Mouse (Mus musculus): Measurements from ENCODE around the gene Klhl18. TPM values are rescaled to one million over a fixed set of nuclear protein-coding genes. Genes with fewer than 3 reads are reported as not detected.
"Not testable (repeated sequence)": the region's sequence is repeated elsewhere in the genome, so short reads cannot be mapped to it uniquely, and the experiment has no call there.

The Klhl18 gene
- total RNA-seq, 2 experiments from 2014 or later = 23.3 to 24.8 TPM

DNA sequence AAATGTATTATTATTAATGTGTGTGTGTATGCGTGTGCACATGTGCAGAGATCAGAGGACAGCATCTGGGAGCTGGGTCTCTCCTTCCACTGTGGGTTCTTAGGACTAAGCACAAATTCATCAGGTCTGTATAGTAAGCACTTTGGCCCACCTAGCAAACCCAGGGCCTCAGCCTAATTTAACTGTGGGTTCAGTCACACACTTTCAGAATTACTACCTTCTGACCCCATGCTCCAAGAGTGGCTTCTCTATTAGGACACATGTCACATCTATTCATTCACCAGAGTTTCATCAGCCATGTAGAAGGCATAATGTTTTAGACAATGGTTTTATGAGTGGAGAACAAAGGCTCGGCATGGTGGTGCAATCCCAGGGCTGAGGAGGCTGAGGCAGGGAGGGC lies 43.4 kb downstream of the Klhl18 start:
- no peak for DNase-seq (ENCODE audit: low spot score in 2 of 2)

DNA sequence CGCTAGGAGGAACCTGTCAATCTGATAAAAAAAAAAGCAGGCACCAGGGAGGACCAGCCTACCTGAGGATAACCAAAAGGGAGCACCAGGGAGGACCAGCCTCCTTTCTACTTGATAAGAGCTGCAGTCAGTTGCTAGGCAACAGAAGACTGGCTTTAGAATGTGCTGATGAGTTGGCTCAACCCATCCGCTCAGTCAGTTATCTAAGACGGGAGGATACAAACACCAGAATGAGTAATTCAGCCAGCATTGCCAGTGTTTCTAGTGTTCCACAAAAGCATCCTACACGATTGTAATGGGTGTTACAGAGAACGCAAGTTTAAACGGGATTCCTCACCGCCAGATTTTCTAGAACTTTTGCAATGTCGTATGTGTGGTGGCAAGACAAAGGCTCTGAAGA lies 45.3 kb downstream of the Klhl18 start:
- peak in 1 of 2 experiments; percentile 63 for DNase-seq (ENCODE audit: low spot score in 2 of 2)

DNA sequence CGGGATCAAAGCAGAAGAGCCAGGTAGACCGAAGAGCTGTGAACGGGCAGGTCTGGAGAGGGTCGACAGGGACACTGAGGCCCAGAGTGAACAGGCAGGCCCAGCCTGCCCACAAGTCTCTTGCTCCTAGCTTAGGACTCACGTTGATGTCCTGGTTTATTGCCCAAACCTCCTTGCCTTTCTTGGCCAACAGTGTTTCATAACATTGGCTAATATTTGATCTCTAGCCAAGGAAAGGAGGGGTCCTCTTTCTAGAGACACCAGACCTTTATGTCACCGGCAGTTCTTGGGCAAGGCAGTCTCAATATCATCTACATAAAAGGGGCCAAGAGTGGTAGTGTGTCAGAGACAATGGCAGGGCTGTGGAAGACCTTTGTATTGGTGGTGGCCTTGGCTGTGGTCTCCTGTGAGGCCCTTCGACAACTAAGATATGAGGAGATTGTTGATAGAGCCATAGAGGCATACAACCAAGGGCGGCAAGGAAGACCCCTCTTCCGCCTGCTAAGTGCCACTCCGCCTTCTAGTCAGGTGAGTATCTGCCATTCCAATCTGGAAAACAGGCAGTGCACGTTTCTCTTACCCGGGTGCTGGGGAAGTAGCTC lies 56.9 kb downstream of the Klhl18 start, which contains the start of gene Ngp:
Ngp (plus strand) TSS at position 237 of the 602 bp plus-strand sequence.
- no peak for DNase-seq (ENCODE audit: low spot score in 2 of 2)

DNA sequence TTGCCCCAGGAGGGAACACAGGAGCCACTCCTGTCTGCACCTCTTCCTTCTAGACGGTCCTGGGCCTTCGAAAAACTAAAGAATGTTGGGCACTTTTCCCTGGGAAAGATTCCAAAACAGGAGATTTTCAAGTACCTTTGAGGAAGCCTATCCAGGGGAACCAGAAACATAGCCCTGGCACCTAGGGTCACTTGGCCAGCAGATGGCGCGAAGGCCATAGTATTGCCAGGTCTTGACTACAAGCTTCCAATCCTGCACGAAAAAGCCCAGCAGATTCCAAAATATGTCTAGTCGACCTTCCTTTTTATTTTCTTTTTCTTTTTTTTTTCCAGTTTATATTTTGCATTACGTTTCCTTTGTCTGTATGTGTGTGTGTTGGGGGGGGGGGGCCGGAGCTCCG lies 62.7 kb downstream of the Klhl18 start:
- no peak for DNase-seq (ENCODE audit: low spot score in 2 of 2)

DNA sequence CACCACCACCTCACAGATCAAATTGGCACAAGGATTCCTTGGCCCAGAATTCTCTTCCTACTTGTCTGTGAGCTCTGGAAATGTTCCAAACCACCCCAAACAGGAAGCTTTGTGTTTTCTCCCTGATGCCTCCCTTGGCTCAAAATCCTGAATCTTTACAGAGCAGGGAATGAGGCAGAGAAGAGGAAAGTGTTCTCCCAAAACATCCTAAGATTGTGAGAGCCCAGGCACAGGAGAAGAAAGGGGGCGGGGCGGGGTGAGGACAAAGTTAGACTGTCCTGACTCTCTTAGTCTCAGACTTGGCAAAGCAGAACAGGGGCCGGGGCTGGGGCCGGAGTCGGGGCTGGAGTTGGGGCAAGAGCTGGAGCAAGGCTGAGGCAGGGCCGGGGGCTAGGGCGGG lies 63.6 kb downstream of the Klhl18 start:
- no peak for DNase-seq (ENCODE audit: low spot score in 2 of 2)

DNA sequence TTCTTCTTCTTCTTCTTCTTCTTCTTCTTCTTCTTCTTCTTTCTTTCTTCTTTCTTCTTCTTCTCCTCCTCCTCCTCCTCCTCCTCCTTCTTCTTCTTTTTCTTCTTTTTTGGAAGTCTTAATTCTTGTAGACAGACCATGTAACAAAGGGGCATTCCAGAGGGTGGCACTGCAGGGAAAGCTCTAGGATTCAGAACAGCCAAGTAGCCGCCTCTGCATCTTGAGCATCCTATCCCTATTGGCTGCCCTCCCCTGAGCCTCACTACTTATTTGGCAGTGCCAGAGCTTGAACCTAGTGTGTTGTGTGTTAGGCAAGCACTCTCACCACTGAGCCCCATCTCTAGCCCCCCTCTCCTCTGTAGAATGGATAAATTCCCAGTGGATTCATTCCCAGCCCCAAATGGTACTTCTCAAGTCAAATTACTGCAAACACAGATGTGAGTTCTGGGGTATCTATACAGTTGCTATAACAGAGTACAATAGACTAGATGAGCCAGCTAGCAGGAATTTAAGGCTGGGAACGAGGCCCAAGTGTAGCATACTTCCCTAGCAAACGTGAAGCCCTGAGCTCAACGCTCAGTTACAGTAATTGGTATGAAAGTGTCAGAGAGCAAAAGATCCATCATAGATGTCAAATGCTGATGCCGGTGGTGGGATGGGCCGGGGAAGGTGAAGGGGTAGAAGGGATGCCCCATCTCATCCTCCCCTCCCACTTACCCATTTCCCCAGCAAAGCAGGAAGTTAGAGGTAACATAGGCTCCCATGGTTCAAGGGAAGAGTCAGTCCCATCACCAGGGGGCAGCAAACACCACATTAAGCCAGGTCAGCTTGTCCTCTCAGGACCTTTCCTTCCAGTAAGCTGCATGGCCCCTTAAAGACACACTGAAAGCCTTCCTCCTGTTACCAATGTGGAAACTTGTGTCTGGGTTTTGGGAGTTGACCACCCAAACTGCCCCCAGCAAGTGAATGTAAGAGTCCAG lies 65.3 kb downstream of the Klhl18 start:
- peak; percentile 74 to 82 for DNase-seq (ENCODE audit: low spot score in 2 of 2)

DNA sequence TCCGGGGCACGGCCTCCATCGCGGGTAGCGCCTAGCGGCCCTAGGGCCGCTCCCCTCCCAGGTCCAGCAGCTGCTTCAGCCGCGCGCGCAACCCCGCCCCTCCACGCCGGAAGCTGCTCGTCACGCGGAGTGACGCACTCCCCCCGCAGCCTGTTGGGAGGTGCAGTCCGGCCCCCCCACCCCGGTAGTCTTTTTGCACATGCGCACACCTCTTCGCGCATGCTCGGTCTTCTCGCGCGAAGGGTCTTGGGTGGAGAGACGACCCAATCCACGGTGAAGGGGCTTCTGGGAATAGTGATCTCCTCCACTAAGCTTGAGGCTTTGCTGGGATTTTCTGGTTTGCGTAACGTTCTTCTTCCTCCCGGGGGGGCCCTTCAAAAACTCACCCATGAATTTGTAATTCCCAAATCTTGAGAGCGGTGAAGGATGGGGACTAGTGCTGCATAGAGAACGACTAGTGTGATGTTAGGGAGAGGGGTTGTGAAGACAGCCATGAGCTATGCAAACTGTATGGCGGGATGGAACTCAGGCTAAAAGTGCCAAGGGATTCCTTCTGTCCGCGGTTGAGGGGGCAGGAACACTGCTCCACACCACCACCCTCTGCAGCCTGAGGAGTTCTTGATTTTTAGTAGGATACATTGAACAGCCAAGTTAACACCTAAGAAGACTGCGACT lies 68.3 kb downstream of the Klhl18 start, which contains the start of gene Ptpn23:
Ptpn23 (minus strand) TSS at position 115 of the 675 bp plus-strand sequence.
- peak; percentile 89 to 97 for DNase-seq (ENCODE audit: low spot score in 2 of 2)

DNA sequence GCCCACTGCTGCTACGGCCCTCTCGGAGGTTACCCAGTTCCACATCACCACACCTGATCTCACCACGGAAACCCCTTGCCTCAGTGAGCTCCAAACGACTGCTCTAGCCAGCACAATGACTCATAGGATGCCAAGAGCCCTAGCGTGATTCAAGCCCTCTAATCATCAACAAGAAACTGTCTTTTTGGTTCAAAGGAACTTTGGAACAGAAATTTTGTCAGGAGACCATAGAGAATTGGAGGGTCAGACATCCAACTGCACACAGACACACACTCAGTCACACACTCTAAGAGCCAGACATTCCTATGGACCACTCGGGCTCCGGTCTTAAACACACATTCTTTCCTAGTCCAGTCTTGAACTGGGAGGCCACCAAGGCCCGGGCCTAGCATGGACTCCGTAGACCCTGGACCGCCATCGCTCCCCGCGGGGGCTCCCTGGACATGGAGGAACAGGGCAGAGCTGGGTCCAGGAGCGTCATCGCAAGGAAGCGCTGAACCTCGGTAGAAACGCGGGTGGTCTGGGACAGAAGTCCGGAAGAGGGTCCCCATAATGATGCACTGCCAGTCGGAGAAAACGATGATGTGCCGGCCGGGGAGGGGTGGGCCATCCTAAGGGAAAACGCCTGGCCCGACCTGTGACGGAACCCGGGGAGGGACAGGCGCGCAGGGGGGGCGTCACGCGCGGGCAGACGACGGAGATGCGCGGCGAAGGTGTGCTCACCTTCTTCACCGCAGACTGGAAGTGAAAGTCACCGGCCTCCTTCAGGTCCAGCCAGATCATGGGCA lies 69.0 kb downstream of the Klhl18 start:
- peak; percentile 30 to 39 for DNase-seq (ENCODE audit: low spot score in 2 of 2)

DNA sequence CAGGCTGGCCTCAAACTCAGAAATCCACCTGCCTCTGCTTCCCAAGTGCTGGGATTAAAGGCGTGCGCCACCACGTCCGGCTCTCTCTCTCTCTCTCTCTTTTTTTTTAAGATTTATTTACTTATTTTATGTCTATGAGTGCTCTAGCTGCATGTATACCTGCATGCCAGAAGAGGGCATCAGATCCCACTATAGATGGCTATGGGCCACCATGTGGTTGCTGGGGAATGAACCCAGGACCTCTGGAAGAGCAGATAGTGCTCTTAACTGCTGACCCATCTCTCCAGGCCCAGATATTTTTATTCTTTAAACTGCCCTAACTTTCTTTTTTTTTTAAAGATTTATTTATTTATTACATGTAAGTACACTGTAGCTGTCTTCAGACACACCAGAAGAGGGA lies 73.3 kb downstream of the Klhl18 start:
- not testable (repeated sequence) for DNase-seq (ENCODE audit: low spot score in 2 of 2)

DNA sequence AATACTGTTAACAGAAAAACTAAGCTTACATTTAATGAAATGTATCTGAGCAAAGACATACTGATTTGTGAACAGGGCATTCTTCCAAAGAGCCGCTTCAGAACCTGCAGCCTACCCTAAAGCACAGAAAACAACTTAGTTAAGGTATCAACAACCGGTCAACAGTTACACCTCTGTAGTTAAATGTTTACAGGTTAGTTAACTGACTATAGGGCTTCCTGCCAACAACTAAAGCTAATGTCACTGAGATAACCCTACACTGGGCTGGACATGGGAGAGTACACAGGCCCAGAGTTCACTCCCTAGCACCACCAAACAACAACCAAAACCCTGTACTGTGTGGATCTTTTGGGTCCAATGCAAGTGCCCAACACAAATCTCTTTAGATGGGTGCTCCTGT lies 73.8 kb downstream of the Klhl18 start:
- no peak for DNase-seq (ENCODE audit: low spot score in 2 of 2)

DNA sequence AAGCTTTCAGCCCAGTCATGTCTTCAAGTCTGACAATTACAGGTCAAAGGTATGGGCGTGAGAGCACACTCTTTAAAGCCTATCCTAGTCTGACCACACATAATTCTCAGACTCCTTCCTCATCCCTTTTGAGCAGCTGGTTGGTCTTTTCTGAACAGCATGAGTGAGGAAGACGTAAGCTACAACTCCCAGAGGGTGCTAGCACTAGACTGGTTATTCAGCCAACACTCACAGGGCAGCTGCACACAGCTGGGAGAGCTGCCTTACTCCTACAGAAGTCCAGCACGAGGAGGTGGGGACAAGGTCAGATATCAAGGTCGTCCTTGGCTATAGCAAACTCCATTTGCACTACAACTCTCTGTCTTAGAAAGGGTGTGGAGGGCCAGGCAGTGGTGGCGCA lies 75.8 kb downstream of the Klhl18 start:
- no peak for DNase-seq (ENCODE audit: low spot score in 2 of 2)

DNA sequence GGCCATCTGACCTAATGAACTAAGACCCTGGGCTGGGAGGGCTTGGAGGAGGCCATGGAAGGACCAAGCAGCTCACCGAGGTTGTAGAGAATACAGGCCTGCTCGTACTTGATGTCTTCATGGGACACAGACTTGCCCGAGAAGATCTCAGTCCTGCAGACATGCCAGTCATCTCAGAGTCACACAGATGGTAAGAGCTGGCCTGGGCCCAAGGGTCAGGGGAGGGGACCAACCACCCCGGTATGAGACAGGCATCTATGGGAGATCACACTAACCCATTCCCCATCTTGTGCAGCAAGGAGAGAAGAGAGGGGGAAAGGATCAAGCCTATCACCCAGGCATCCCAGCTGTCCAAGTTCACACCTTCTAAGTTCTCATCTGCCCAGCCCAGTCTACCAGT lies 83.2 kb downstream of the Klhl18 start:
- DNase-seq (ENCODE audit: low spot score in 2 of 2) = no peak

DNA sequence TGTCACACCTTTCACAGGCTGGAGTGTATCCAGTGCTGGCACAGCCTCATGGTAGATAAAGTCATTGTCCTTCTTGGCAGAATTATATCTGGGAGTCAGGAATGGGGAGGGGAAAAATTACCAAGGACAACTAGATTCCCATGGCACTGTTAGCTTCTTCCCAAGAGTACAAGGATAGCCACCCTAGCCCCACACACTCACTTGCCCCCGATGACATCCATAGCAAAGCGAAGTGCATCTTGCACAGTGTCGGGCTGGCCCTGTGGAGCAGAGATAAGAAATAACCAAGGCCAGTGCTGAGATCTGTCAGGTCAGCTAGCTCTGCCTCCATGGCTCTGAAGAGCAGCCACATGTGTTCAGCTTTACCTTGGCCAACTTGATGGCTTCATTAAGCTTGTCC lies 85.7 kb downstream of the Klhl18 start:
- no peak for DNase-seq (ENCODE audit: low spot score in 2 of 2)

DNA sequence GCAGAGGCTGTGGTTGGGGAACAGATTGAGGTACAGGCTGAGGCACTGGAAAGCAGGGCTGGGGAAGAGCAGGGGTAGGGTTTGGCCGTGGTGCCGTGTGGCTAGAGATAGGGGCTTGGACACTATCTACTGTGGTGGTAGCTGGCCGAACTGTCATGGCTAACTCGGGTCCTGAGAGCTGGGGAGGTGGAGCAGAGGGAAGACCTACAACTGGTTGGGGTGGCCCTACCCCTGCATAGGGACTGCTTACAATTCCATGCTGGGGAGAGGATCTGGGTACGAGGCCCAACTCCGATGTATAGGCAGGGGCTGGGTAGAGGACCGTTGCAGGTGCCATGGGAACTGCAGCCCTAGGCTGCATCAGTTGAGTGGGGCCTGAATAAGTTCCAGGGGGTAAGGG lies 88.5 kb downstream of the Klhl18 start:
- DNase-seq (ENCODE audit: low spot score in 2 of 2) = no peak

DNA sequence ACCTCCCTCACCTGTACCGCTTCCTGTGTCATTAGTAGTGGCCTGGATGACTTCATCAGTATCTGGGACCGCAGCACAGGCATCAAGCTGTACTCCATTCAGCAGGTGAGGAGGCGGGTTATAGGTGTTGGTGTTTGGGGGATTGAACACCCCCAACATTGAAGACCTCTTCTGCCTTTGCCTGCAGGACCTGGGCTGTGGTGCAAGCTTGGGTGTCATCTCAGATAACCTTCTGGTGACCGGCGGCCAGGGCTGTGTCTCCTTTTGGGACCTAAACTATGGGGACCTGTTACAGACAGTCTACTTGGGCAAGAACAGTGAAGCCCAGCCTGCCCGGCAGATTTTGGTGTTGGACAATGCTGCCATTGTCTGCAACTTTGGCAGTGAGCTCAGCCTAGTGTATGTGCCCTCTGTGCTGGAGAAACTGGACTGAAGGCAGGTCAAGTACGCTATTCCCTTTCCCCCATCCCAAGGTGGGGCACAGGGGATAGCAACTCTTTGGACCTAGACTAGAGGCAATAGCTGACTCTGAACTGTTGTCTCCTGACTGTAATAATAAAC lies 92.0 kb downstream of the Klhl18 start:
- DNase-seq (ENCODE audit: low spot score in 2 of 2) = no peak

DNA sequence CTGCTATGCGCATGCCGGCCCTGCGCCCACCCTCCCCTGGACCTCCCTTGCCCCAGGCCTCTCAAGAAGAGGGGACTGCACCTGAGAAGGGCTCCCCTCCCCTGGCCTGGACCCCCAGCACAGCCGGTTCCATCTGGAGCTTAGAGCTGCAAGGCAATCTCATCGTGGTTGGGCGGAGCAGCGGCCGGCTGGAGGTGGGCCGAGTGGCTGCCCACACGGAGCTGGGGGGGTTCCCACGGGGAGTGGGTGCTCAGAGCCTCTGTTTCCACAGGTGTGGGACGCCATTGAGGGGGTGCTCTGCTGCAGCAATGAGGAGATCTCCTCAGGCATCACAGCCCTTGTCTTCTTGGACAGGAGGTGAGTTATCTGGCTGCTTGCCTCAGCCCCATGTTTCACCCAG lies 95.2 kb downstream of the Klhl18 start:
- no peak for DNase-seq (ENCODE audit: low spot score in 2 of 2)

DNA sequence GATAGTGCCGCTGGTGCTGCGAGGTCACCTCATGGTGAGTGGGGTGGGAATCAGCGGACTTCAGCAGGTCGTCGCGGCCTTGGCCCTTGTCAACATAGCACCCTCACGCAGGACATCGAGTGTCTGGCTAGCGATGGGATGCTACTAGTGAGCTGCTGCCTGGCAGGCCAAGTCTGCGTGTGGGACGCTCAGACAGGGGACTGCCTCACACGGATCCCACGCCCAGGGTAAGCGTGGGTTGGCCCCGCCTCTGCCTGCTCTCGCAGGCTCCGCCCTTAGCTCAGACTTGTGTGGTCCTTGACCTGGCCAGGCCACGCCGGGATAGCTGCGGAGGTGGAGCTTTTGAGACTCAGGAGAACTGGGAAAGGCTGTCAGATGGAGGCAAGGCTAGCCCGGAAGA lies 95.8 kb downstream of the Klhl18 start:
- DNase-seq (ENCODE audit: low spot score in 2 of 2) = no peak

DNA sequence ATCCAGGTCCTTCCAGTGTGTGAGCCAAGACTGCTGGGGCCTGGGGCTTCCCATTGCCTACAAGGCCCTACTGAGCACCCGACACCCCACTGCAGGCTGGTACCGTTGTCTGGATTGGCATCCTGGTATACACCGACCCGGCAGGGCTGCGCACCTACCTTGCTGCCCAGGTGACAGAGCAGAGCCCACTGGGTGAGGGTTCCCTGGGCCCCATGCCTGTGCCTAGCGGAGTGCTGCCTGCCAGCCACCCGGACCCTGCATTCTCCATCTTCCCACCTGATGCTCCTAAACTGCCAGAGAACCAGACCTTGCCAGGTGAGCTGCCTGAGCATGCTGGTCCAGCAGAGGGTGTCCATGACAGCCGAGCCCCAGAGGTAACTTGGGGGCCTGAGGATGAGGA lies 97.1 kb downstream of the Klhl18 start:
- DNase-seq (ENCODE audit: low spot score in 2 of 2) = no peak

DNA sequence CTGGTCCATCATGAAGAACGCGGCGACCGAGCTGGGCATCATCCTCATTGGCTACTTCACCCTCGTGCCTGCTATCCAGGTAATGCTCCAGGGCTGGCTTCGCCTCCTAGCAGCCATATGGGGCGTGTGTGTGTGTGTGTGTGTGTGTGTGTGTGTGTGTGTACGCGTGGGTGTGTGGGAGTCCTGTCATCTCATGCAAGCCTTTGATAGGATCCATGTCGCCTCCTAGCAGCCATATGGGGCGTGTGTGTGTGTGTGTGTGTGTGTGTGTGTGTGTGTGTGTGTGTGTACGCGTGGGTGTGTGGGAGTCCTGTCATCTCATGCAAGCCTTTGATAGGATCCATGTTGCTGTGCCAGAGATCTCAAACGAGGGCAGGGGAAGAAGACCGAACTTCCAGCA lies 98.8 kb downstream of the Klhl18 start:
- DNase-seq (ENCODE audit: low spot score in 2 of 2) = not testable (repeated sequence)

Data from layer of hippocampus, postnatal 14 days (tissue).